Mouse (Mus musculus): ENCODE data around the gene Med19.
A peak's percentile ranks its signal among the peaks of the same experiment; 100 is the strongest.

The Med19 gene

GRCm38 (mm10) chr2:84677968-84678880 is at the start of gene Med19, which contains the start of gene Gm28635:
TSS of gene Med19 (plus strand) at chr2:84678402.
TSS of gene Gm28635 (minus strand) at chr2:84678041.
- DNase-seq (ENCODE audit: low read depth, low spot score): peak; percentile 98

GRCm38 (mm10) chr2:84632001-84632400 is 46.2 kb upstream of the Med19 start:
- no peak for DNase-seq (ENCODE audit: low read depth, low spot score)

GRCm38 (mm10) chr2:84632999-84633398 is 45.2 kb upstream of the Med19 start:
- DNase-seq (ENCODE audit: low read depth, low spot score): no peak

- no peak for DNase-seq (ENCODE audit: low read depth, low spot score)
Measured at GRCm38 (mm10) chr2:84634006-84634405, 44.2 kb upstream of the Med19 start.

GRCm38 (mm10) chr2:84634934-84635482 is 43.2 kb upstream of the Med19 start:
- DNase-seq (ENCODE audit: low read depth, low spot score): peak; percentile 44

GRCm38 (mm10) chr2:84635611-84636010 is 42.6 kb upstream of the Med19 start:
- DNase-seq (ENCODE audit: low read depth, low spot score): peak; percentile 87

GRCm38 (mm10) chr2:84636231-84636741 is 41.9 kb upstream of the Med19 start:
- DNase-seq (ENCODE audit: low read depth, low spot score): peak; percentile 70

GRCm38 (mm10) chr2:84637452-84638165 is 40.6 kb upstream of the Med19 start:
- no peak for DNase-seq (ENCODE audit: low read depth, low spot score)

- no peak for DNase-seq (ENCODE audit: low read depth, low spot score)
Measured at GRCm38 (mm10) chr2:84638428-84639220, 39.6 kb upstream of the Med19 start.

GRCm38 (mm10) chr2:84640833-84641232 is 37.4 kb upstream of the Med19 start:
- no peak for DNase-seq (ENCODE audit: low read depth, low spot score)

GRCm38 (mm10) chr2:84646138-84646537 is 32.1 kb upstream of the Med19 start:
- no peak for DNase-seq (ENCODE audit: low read depth, low spot score)

GRCm38 (mm10) chr2:84647051-84647568 is 31.1 kb upstream of the Med19 start:
- DNase-seq (ENCODE audit: low read depth, low spot score): no peak

- no peak for DNase-seq (ENCODE audit: low read depth, low spot score)
Measured at GRCm38 (mm10) chr2:84648369-84648768, 29.8 kb upstream of the Med19 start.

GRCm38 (mm10) chr2:84649674-84650073 is 28.5 kb upstream of the Med19 start:
- no peak for DNase-seq (ENCODE audit: low read depth, low spot score)

- peak; percentile 94 for DNase-seq (ENCODE audit: low read depth, low spot score)
Measured at GRCm38 (mm10) chr2:84650464-84651195, 27.6 kb upstream of the Med19 start, which contains the start of gene Ctnnd1. TSS of gene Ctnnd1 (minus strand) at chr2:84650765.

- DNase-seq (ENCODE audit: low read depth, low spot score): no peak
Measured at GRCm38 (mm10) chr2:84653354-84653753, 24.8 kb upstream of the Med19 start.

GRCm38 (mm10) chr2:84655864-84656263 is 22.3 kb upstream of the Med19 start:
- no peak for DNase-seq (ENCODE audit: low read depth, low spot score)

GRCm38 (mm10) chr2:84658806-84659205 is 19.4 kb upstream of the Med19 start, which contains the start of gene Btbd18:
TSS of gene Btbd18 (plus strand) at chr2:84659079.
- DNase-seq (ENCODE audit: low read depth, low spot score): no peak

GRCm38 (mm10) chr2:84660253-84660652 is 17.9 kb upstream of the Med19 start:
- DNase-seq (ENCODE audit: low read depth, low spot score): peak; percentile 31

- peak; percentile 56 for DNase-seq (ENCODE audit: low read depth, low spot score)
Measured at GRCm38 (mm10) chr2:84662866-84663265, 15.3 kb upstream of the Med19 start.

Data from mesoderm, embryonic 11.5 days (tissue).